Mouse (Mus musculus): ENCODE results near the gene Cplx2. TPM values are rescaled to one million over a fixed set of nuclear protein-coding genes. Genes with fewer than 3 reads are reported as not detected.
A peak's percentile ranks its signal among the peaks of the same experiment; 100 is the strongest.

Gene Cplx2
- polyA plus RNA-seq, 1 experiment from 2014 or later = 5.1 TPM

DNA sequence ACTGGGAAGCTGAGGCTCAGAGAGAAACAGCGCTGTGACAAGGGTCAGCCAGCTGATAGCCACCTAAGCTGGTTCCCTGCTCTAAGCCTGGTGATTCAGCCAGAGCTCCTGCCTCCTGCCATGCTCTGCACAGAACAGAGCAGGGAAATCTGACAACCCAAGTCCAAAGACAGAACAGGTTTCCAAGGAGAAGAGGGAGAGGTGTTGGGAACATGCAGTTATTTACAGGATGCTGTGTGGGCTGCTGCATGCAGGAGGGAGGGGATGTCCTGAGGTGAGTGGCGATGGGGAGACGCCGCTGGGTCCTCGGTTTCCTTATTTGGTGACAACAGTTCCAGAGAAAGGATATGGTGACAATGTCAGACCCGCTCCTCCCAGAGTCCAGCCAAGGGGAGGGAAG lies 12.0 kb upstream of the Cplx2 start:
- H3K9me3 ChIP-seq (ENCODE audit: control insufficient read depth, low read length) = no peaks in the 10 kb centered on the region
- WGBS = 85% methylated on average over 6 of the region's 6 CpGs
- no peaks in the 10 kb centered on the region for H3K27me3 ChIP-seq (replicated peaks; ENCODE audit: control insufficient read depth, insufficient read depth, low read length)
- no peak overlapping the region for H3K27ac ChIP-seq (ENCODE audit: low read length)
- H3K9ac ChIP-seq (ENCODE audit: low read depth, low read length) = no peak overlapping the region
- no peak for ATAC-seq
- H3K4me3 ChIP-seq (ENCODE audit: low read length) = no peak overlapping the region
- no peaks in the 10 kb centered on the region for H3K4me1 ChIP-seq (ENCODE audit: control insufficient read depth, insufficient read depth, low read length)
- H3K4me2 ChIP-seq (ENCODE audit: low read depth, low read length) = no peak overlapping the region
- H3K36me3 ChIP-seq (ENCODE audit: control insufficient read depth, insufficient read depth, low read length) = no peaks in the 10 kb centered on the region

DNA sequence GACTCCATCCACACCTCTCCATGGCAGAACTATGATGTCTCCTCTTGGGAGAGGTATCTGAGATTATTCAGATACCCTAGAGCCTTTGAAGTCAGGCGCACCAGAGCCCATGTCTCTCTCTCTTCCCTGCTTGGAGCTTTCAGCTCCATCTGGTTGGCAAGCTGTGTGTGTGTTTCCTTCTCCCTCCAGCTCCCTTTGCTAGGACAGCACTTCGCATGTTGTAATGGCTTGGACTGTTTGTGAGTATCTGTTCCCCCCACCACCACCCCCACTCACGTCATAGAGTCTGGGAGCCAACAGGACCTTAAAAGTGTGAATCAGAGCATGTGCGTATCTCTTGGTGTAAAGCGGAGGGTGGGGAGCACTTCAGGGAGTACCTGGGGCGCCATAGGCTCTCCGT lies 6.5 kb upstream of the Cplx2 start:
- ATAC-seq = no peak
- 85% methylated on average over 7 of the region's 7 CpGs for WGBS
- no peaks in the 10 kb centered on the region for H3K9me3 ChIP-seq (ENCODE audit: control insufficient read depth, low read length)
- no peak overlapping the region for H3K27ac ChIP-seq (ENCODE audit: low read length)
- H3K27me3 ChIP-seq (replicated peaks; ENCODE audit: control insufficient read depth, insufficient read depth, low read length) = no peaks in the 10 kb centered on the region
- no peak overlapping the region for H3K4me3 ChIP-seq (ENCODE audit: low read length)
- no peak overlapping the region for H3K9ac ChIP-seq (ENCODE audit: low read depth, low read length)
- H3K36me3 ChIP-seq (ENCODE audit: control insufficient read depth, insufficient read depth, low read length) = no peaks in the 10 kb centered on the region
- no peaks in the 10 kb centered on the region for H3K4me1 ChIP-seq (ENCODE audit: control insufficient read depth, insufficient read depth, low read length)
- no peak overlapping the region for H3K4me2 ChIP-seq (ENCODE audit: low read depth, low read length)

DNA sequence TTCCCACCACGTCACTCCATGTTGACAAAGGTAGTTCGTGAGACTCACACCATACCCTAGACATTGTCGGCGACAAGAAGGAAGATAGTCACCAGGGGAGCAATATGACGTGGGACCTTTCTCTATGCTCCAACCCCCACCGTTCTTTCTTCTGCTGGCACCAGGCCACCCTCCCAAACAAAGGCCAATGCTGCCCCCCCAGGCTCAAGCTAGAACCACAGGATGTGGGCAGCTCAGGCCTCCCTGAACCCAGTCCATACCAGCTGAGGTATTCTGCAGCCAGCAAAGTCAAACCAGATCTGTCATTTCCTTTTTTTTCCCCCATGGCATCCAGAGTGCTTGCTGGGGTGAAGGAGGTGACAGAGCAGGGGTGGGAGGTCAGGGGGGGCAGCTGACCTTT lies 3.4 kb upstream of the Cplx2 start:
- no peak for ATAC-seq
- Histone ChIP-seq H3K9ac (ENCODE audit: low read depth, low read length) (no peak overlapping the region), H3K4me2 (ENCODE audit: low read depth, low read length) (no peak overlapping the region), H3K36me3 (ENCODE audit: control insufficient read depth, insufficient read depth, low read length) (no peaks in the 10 kb centered on the region), H3K27me3 (replicated peaks; ENCODE audit: control insufficient read depth, insufficient read depth, low read length) (0 out of 2 replicates have a peak, but pooled peaks cover 7% of the 10 kb centered on the region), H3K4me3 (ENCODE audit: low read length) (no peak overlapping the region), H3K9me3 (ENCODE audit: control insufficient read depth, low read length) (no peaks in the 10 kb centered on the region), H3K4me1 (ENCODE audit: control insufficient read depth, insufficient read depth, low read length) (peaks cover 17% of the 10 kb centered on the region), H3K27ac (ENCODE audit: low read length) (no peak overlapping the region)
- 79% methylated on average over 6 of the region's 6 CpGs for WGBS

DNA sequence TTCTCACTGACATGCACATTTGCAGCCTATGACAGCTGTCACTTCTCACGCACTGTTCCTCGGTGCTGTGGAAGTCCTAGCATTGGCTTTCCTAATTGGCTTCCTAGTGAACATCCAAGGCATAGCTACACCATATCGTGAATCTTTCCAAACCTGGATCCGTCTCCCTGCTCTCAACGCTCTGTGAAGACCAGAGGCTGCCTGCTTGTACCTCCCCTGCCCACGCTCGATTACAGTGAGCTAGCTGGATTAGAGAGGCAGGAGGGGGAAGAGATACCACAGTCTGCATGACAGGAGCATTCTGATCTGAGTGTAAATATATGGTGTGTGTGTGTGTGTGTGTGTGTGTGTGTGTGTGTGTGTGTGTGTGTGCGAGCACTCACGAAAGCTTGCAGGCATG lies 3.0 kb upstream of the Cplx2 start:
- 0 out of 2 replicates have a peak, but pooled peaks cover 7% of the 10 kb centered on the region for H3K27me3 ChIP-seq (replicated peaks; ENCODE audit: control insufficient read depth, insufficient read depth, low read length)
- H3K4me1 ChIP-seq (ENCODE audit: control insufficient read depth, insufficient read depth, low read length) = peaks cover 17% of the 10 kb centered on the region
- no peak for ATAC-seq
- H3K36me3 ChIP-seq (ENCODE audit: control insufficient read depth, insufficient read depth, low read length) = no peaks in the 10 kb centered on the region
- no peak overlapping the region for H3K27ac ChIP-seq (ENCODE audit: low read length)
- H3K9me3 ChIP-seq (ENCODE audit: control insufficient read depth, low read length) = no peaks in the 10 kb centered on the region
- H3K9ac ChIP-seq (ENCODE audit: low read depth, low read length) = no peak overlapping the region
- no peak overlapping the region for H3K4me3 ChIP-seq (ENCODE audit: low read length)
- no peak overlapping the region for H3K4me2 ChIP-seq (ENCODE audit: low read depth, low read length)
- 76% methylated on average over 9 of the region's 9 CpGs for WGBS

DNA sequence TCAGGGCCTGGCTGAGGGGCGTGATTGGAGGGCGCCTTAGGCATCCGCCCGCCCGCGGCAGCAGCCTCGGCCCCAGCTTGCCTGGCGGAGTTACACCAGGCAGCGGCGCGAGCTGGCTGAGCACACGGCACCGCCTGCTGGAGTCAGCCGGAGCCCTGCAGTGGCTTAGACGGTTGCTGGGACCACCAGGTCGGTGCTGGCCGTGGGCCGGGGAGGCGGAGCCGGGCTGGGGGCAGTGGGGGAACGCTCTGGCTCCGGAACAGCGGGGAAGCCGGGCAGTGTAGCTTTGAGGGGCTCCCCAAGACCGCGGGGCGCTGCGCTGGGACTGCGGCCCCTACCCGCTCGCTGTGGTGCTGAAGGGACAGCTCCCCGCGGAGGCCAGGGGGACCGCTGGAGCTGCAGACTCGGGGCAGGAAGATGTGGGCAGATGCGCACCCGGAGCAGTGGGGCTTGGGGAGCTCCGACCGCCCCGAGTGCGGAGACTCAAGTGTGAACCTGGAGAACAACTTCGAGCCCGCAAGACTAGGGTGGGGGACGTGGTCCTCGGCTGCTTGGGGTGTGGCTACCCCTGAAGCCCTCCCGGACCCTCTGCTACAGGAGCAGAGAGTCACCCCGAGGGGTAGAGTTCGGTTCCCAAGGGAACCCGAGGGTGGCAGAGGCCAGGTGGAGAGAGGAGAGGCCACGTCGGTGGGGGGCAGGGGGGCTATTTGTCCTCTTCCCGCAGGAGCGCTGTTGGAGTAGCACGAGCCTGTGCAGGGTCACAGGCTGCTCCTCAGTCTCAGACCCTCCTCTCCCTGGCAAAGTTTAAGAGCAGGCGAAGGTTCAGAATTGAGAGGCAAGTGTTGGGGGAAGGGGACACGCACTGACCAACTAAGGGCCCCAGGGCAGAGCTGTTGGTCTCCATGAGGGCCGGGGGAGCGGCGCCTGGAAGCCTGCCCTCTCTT lies 510 bp downstream of the Cplx2 start:
- WGBS = 1% methylated on average over 58 of the region's 59 CpGs

DNA sequence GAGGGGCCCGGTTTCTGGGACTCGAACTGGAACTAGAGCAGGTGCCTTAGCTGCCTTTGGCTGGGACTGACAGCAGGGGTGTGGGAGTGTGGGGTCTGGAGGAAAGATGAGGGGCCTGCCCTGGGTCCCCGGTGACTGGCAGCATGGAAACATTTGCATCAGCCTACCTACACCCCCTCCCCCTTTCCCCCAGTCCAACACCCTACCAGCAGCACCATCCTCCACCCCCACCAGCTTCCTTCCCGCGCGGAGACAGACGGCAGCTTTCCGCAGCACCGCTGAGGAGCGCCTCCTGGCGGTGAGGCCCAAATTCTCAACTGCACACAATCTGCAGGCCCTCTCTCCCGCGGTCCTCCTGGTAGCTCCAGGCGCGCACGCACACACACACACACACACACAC lies 1.5 kb downstream of the Cplx2 start:
- H3K36me3 ChIP-seq (ENCODE audit: control insufficient read depth, insufficient read depth, low read length) = no peaks in the 10 kb centered on the region
- peaks cover 20% of the 10 kb centered on the region for H3K4me1 ChIP-seq (ENCODE audit: control insufficient read depth, insufficient read depth, low read length)
- no peaks in the 10 kb centered on the region for H3K9me3 ChIP-seq (ENCODE audit: control insufficient read depth, low read length)
- no peak overlapping the region for H3K27ac ChIP-seq (ENCODE audit: low read length)
- whole genome bisulfite sequencing = 6% methylated on average over 16 of the region's 16 CpGs
- no peak overlapping the region for H3K9ac ChIP-seq (ENCODE audit: low read depth, low read length)
- no peak overlapping the region for H3K4me3 ChIP-seq (ENCODE audit: low read length)
- no peak for ATAC-seq
- H3K4me2 ChIP-seq (ENCODE audit: low read depth, low read length) = no peak overlapping the region
- H3K27me3 ChIP-seq (replicated peaks; ENCODE audit: control insufficient read depth, insufficient read depth, low read length) = 0 out of 2 replicates have a peak, but pooled peaks cover 7% of the 10 kb centered on the region

More for the DNA sequence above, 510 bp downstream of the Cplx2 start:
- Histone ChIP-seq H3K4me1 (ENCODE audit: control insufficient read depth, insufficient read depth, low read length) (peaks cover 20% of the 10 kb centered on the region), H3K4me3 (ENCODE audit: low read length) (peak overlapping the region; percentile 42), H3K9ac (ENCODE audit: low read depth, low read length) (no peak overlapping the region), H3K36me3 (ENCODE audit: control insufficient read depth, insufficient read depth, low read length) (no peaks in the 10 kb centered on the region), H3K27me3 (replicated peaks; ENCODE audit: control insufficient read depth, insufficient read depth, low read length) (0 out of 2 replicates have a peak, but pooled peaks cover 7% of the 10 kb centered on the region), H3K27ac (ENCODE audit: low read length) (no peak overlapping the region), H3K9me3 (ENCODE audit: control insufficient read depth, low read length) (no peaks in the 10 kb centered on the region), H3K4me2 (ENCODE audit: low read depth, low read length) (peak overlapping the region; percentile 77)
- peak; percentile 91 for ATAC-seq

DNA sequence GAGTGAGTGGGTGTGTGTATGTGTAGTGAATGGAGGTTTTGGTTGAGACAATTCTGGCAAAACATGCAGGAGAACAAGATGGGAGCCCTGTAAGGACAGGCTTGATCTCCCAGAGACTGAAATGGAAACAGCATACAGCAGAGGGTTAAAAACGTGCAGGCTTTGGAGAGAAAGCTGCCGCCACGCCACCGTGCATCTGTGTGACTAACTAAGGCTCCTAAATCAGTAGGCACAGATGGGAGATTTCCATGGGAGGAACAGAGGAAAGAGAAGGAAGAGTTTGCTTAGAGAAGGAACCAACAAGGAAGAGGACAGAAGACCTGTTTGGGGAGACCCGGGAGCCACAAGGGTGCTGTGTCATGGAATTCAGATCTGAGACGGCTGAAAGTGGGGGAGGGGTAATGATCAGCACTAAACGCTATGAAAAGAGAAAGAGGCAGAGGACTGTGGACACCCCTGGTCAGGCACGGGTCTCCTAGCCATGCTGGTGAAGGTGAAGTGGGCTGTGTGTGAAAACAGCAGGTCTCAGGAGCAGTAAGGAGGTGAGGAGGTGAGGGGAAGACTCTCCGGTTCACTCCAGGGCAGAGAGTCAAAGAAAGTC lies 3.1 kb downstream of the Cplx2 start:
- Histone ChIP-seq H3K27me3 (replicated peaks; ENCODE audit: control insufficient read depth, insufficient read depth, low read length) (0 out of 2 replicates have a peak, but pooled peaks cover 7% of the 10 kb centered on the region), H3K4me2 (ENCODE audit: low read depth, low read length) (no peak overlapping the region), H3K4me3 (ENCODE audit: low read length) (no peak overlapping the region), H3K36me3 (ENCODE audit: control insufficient read depth, insufficient read depth, low read length) (no peaks in the 10 kb centered on the region), H3K4me1 (ENCODE audit: control insufficient read depth, insufficient read depth, low read length) (peaks cover 20% of the 10 kb centered on the region), H3K9me3 (ENCODE audit: control insufficient read depth, low read length) (no peaks in the 10 kb centered on the region), H3K9ac (ENCODE audit: low read depth, low read length) (no peak overlapping the region), H3K27ac (ENCODE audit: low read length) (no peak overlapping the region)
- ATAC-seq = no peak
- WGBS = 44% methylated on average over 9 of the region's 9 CpGs

DNA sequence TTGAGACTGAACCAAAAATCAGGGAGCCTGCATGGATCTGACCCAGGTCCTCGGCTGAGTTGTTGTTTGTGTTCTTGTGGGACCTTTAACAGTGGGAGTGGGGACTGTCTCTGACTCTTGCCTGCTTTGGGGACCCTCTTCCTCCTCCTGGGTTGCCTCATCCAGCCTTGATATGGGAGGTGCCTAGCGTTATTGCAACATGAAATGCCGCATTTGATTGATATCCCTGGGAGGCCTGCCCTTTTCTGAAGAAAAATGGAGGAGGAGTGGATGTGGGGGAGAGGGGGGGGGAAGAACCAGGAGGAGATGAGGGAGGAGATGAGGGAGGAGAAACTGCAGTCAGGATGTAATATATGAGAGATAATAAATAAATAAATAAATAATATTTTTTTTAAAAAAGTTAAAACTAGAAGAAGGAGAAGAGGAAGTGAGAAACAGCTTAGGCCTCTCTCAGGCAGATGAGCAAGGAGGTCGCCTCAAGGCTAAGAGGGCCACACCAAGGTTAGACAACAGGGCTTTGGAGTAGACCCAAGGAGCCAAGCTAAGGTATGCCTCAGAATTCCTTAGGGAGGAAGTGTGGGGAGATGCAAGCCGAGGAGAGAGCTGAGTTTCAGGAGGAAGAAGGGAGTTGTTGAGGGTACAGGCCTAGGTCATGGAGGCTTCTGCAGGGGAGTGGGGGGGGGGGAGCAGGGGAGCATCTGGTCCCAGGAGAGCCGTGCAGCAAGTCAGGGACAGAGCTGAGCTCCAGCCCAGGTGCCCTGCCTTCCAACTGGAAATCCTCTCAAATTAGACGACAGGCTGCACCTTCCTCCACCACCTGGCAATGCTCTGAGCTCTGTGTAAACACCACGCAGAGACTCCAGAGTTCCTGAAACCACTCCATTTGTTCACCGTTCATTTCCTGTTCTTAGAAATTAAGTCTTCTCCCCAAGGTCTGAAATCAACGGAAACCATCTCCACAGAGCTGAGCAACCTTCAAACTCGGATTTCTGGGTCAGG lies 4.6 kb downstream of the Cplx2 start:
- Histone ChIP-seq H3K27ac (ENCODE audit: low read length) (peak overlapping the region; percentile 17; the same call in 1 of the 2 replicates), H3K4me2 (ENCODE audit: low read depth, low read length) (no peak overlapping the region), H3K4me1 (ENCODE audit: control insufficient read depth, insufficient read depth, low read length) (peaks cover 23% of the 10 kb centered on the region), H3K4me3 (ENCODE audit: low read length) (no peak overlapping the region), H3K27me3 (replicated peaks; ENCODE audit: control insufficient read depth, insufficient read depth, low read length) (0 out of 2 replicates have a peak, but pooled peaks cover 7% of the 10 kb centered on the region), H3K9ac (ENCODE audit: low read depth, low read length) (no peak overlapping the region), H3K9me3 (ENCODE audit: control insufficient read depth, low read length) (no peaks in the 10 kb centered on the region), H3K36me3 (ENCODE audit: control insufficient read depth, insufficient read depth, low read length) (no peaks in the 10 kb centered on the region)
- ATAC-seq = no peak
- 40% methylated on average over 11 of the region's 11 CpGs for WGBS

All from intestine, embryonic 16.5 days (tissue).